Mouse (Mus musculus) splenic B cell, adult 2 months (primary cell): ENCODE results near the gene Celf2.

ENCODE experiments used
- DNase-seq: peaks from one replicate; pipeline ENCODE4 v3.0.0-alpha.2; 2011; ENCODE audit warnings: low read depth, low spot score
- H3K27me3 ChIP-seq: 2 replicates; pipeline ENCODE4 v1.6.1; 2012; ENCODE audit warnings: mild to moderate bottlenecking, low read length, moderate library complexity, mixed read lengths; ENCODE audit not compliant: control insufficient read depth, poor library complexity, insufficient read depth, severe bottlenecking
- H3K36me3 ChIP-seq: 2 replicates; pipeline ENCODE4 v1.6.1; 2012; ENCODE audit warnings: mild to moderate bottlenecking, low read length, moderate library complexity, mixed read lengths; ENCODE audit not compliant: control insufficient read depth, poor library complexity, insufficient read depth, severe bottlenecking

Celf2 gene

GRCm38 (mm10) chr2:6873711-6874110, 635.7 kb downstream of the Celf2 start:
- Histone ChIP-seq H3K36me3 (no peaks in the 10 kb centered on the region), H3K27me3 (no peaks in the 10 kb centered on the region; the same call in 1 of the 2 replicates)
- DNase-seq: no peak

- DNase-seq: peak; percentile 37
These were observed 636.5 kb downstream of the Celf2 start for GRCm38 (mm10) chr2:6872894-6873255.

GRCm38 (mm10) chr2:6872131-6872893, 637.1 kb downstream of the Celf2 start:
- peak; percentile 61 for DNase-seq
- Histone ChIP-seq H3K36me3 (no peaks in the 10 kb centered on the region), H3K27me3 (no peaks in the 10 kb centered on the region; the same call in 1 of the 2 replicates)

More at GRCm38 (mm10) chr2:6872894-6873255, 636.5 kb downstream of the Celf2 start:
- Histone ChIP-seq H3K27me3 (no peaks in the 10 kb centered on the region; the same call in 1 of the 2 replicates), H3K36me3 (no peaks in the 10 kb centered on the region)

- Histone ChIP-seq H3K27me3 (no peaks in the 10 kb centered on the region; the same call in 1 of the 2 replicates), H3K36me3 (no peaks in the 10 kb centered on the region)
- peak; percentile 12 for DNase-seq
These were observed 637.9 kb downstream of the Celf2 start for GRCm38 (mm10) chr2:6871281-6872130.

- no peak for DNase-seq
- Histone ChIP-seq H3K27me3 (no peaks in the 10 kb centered on the region; the same call in 1 of the 2 replicates), H3K36me3 (no peaks in the 10 kb centered on the region)
These were observed 639.2 kb downstream of the Celf2 start for GRCm38 (mm10) chr2:6869956-6870710.

GRCm38 (mm10) chr2:6867297-6867696, 642.1 kb downstream of the Celf2 start:
- Histone ChIP-seq H3K36me3 (no peaks in the 10 kb centered on the region), H3K27me3 (no peaks in the 10 kb centered on the region; the same call in 1 of the 2 replicates)
- no peak for DNase-seq

GRCm38 (mm10) chr2:6865785-6866184, 643.6 kb downstream of the Celf2 start:
- Histone ChIP-seq H3K27me3 (no peaks in the 10 kb centered on the region), H3K36me3 (no peaks in the 10 kb centered on the region)
- no peak for DNase-seq

GRCm38 (mm10) chr2:6850102-6850644, 659.2 kb downstream of the Celf2 start:
- no peaks in the 10 kb centered on the region for H3K36me3 ChIP-seq
- H3K27me3 ChIP-seq: no peaks in the 10 kb centered on the region
- no peak for DNase-seq

- H3K36me3 ChIP-seq: no peaks in the 10 kb centered on the region
- peak; percentile 20 for DNase-seq
- H3K27me3 ChIP-seq: no peaks in the 10 kb centered on the region
These were observed 660.0 kb downstream of the Celf2 start for GRCm38 (mm10) chr2:6849388-6849787.

GRCm38 (mm10) chr2:6830021-6830420, 679.3 kb downstream of the Celf2 start:
- Histone ChIP-seq H3K36me3 (no peaks in the 10 kb centered on the region), H3K27me3 (no peaks in the 10 kb centered on the region)
- no peak for DNase-seq

GRCm38 (mm10) chr2:6827583-6827982, 681.8 kb downstream of the Celf2 start:
- Histone ChIP-seq H3K27me3 (no peaks in the 10 kb centered on the region), H3K36me3 (no peaks in the 10 kb centered on the region)
- DNase-seq: no peak

GRCm38 (mm10) chr2:6823021-6823420, 686.3 kb downstream of the Celf2 start:
- DNase-seq: no peak
- Histone ChIP-seq H3K27me3 (no peaks in the 10 kb centered on the region), H3K36me3 (no peaks in the 10 kb centered on the region)

GRCm38 (mm10) chr2:6821593-6821992, 687.8 kb downstream of the Celf2 start:
- Histone ChIP-seq H3K27me3 (no peaks in the 10 kb centered on the region), H3K36me3 (no peaks in the 10 kb centered on the region)
- no peak for DNase-seq

- no peak for DNase-seq
- H3K27me3 ChIP-seq: no peaks in the 10 kb centered on the region
- no peaks in the 10 kb centered on the region; the same call in 1 of the 2 replicates for H3K36me3 ChIP-seq
These were observed 694.1 kb downstream of the Celf2 start for GRCm38 (mm10) chr2:6815281-6815680.
